Mouse (Mus musculus) left cerebral cortex, adult 11 months (tissue): ENCODE results near the gene Mast1.

Source experiments
- DNase-seq: peaks from one replicate; pipeline ENCODE4 v3.0.0; 2022; ENCODE audit warnings: low spot score

The Mast1 gene

DNA sequence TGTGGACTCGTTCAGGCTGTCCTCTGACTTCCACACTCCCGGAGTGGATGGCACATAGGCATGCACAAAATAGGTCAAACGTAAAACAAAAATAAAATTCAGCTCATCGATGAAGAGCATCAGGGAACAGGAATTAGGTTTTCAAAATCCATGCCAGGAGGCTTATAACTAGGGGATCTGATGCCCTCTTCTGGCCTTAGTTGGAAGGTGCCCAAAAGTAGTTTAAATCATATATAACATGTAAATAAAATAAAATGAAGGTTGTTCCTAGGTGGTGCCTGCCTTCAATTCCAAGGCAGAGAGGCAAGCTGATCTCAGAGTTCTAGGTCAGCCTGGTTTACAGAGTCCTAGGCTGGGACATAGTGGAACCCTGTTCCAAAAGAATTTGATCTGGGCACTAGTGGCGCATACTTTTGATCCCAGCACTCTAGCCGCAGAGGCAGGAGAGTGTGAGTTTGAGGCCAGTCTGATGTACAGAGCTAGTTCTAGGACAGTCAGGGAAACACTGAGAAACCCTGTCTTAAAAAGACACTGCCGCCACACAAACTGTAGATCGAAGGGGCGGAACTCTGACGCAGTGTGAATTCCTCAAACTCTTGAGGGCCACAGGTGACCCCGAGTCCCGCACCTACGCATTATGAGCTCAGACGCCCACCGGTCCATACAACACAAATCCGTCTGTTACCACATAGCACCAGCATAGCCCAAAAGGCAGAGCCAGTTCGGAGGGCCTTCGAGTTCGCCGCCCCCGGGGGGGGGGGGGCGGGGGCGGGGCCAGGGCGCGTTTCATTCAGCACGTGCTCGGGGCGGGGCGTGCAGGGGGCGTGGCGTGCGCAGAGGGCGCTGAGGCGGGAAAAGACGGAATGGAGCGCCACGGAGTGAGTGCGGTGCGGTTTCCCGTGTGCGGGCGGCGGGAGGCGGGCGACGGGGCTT is 65.5 kb downstream of the Mast1 start, which contains the start of gene Syce2:
TSS of gene Syce2 (plus strand) at position 736 of the 933 bp plus-strand sequence.
- no peak for DNase-seq
